Mouse (Mus musculus): ENCODE data around the gene Pcyt2. TPM values are rescaled to one million over a fixed set of nuclear protein-coding genes. Genes with fewer than 3 reads are reported as not detected.

The Pcyt2 gene
- total and polyA plus RNA-seq, 2 experiments from 2014 or later: 125 to 142 TPM

- WGBS: 79% methylated on average over 9 of the region's 9 CpGs
- no peak for TF ChIP-seq CTCF (IDR thresholded peaks at IDR 0.05; ENCODE audit: low read depth)
- Histone ChIP-seq H3K4me1 (ENCODE audit: insufficient read depth, low read length) (0 out of 2 replicates have a peak, but pooled peaks cover 6% of the 10 kb centered on the region), H3K36me3 (ENCODE audit: insufficient read depth, low read length) (peaks cover 20% of the 10 kb centered on the region), H3K27me3 (ENCODE audit: insufficient read depth, low read length) (no peaks in the 10 kb centered on the region), H3K4me2 (ENCODE audit: low read depth, low read length) (no peak overlapping the region), H3K9me3 (ENCODE audit: low read length) (no peaks in the 10 kb centered on the region), H3K9ac (replicated peaks; ENCODE audit: low read length) (no peak overlapping the region), H3K4me3 (ENCODE audit: low read length) (no peak overlapping the region), H3K27ac (no peak overlapping the region)
- ATAC-seq: no peak
- DNase-seq (ENCODE audit: low spot score): no peak
Observed at GRCm38 (mm10) chr11:120610477-120611046, 7.2 kb downstream of the Pcyt2 start.

- Histone ChIP-seq H3K9ac (replicated peaks; ENCODE audit: low read length) (0 out of 2 replicates have a peak overlapping the region, but pooled peaks have one; percentile 9), H3K4me1 (ENCODE audit: insufficient read depth, low read length) (0 out of 2 replicates have a peak, but pooled peaks cover 6% of the 10 kb centered on the region), H3K27ac (no peak overlapping the region), H3K36me3 (ENCODE audit: insufficient read depth, low read length) (peaks cover 30% of the 10 kb centered on the region), H3K4me3 (ENCODE audit: low read length) (no peak overlapping the region), H3K9me3 (ENCODE audit: low read length) (no peaks in the 10 kb centered on the region), H3K27me3 (ENCODE audit: insufficient read depth, low read length) (no peaks in the 10 kb centered on the region), H3K4me2 (ENCODE audit: low read depth, low read length) (no peak overlapping the region)
- no peak for DNase-seq (ENCODE audit: low spot score)
- no peak for ATAC-seq
- 31% methylated on average over 8 of the region's 8 CpGs for WGBS
- TF ChIP-seq CTCF (IDR thresholded peaks at IDR 0.05; ENCODE audit: low read depth): no peak
Observed at GRCm38 (mm10) chr11:120609250-120609649, 8.5 kb downstream of the Pcyt2 start.

- ATAC-seq (no peak), DNase-seq (ENCODE audit: low spot score) (no peak)
- Histone ChIP-seq H3K27ac (no peak within 1 kb of the TSS), H3K9ac (replicated peaks; ENCODE audit: low read length) (peak within 1 kb of the TSS; percentile 18; the same call in 1 of the 2 replicates), H3K9me3 (ENCODE audit: low read length) (no peaks in the 10 kb centered on the region), H3K4me3 (ENCODE audit: low read length) (peak within 1 kb of the TSS; percentile 16), H3K27me3 (ENCODE audit: insufficient read depth, low read length) (no peaks in the 10 kb centered on the region), H3K4me1 (ENCODE audit: insufficient read depth, low read length) (0 out of 2 replicates have a peak, but pooled peaks cover 6% of the 10 kb centered on the region), H3K4me2 (ENCODE audit: low read depth, low read length) (peak within 1 kb of the TSS; percentile 47), H3K36me3 (ENCODE audit: insufficient read depth, low read length) (peaks cover 35% of the 10 kb centered on the region)
- 8% methylated on average over 45 of the region's 45 CpGs for WGBS
- TF ChIP-seq CTCF (IDR thresholded peaks at IDR 0.05; ENCODE audit: low read depth): no peak
Observed at GRCm38 (mm10) chr11:120608241-120609034, 9.3 kb downstream of the Pcyt2 start, which contains the start of gene Npb. Gene Npb (plus strand): TSS chr11:120608477.

- ATAC-seq (no peak), DNase-seq (ENCODE audit: low spot score) (no peak)
- no peak overlapping the region for H3K27ac ChIP-seq
- no peak overlapping the region for H3K9ac ChIP-seq (replicated peaks; ENCODE audit: low read length)
- no peak overlapping the region for H3K4me2 ChIP-seq (ENCODE audit: low read depth, low read length)
- 74% methylated on average over 4 of the region's 4 CpGs for WGBS
- H3K27me3 ChIP-seq (ENCODE audit: insufficient read depth, low read length): no peaks in the 10 kb centered on the region
- no peak overlapping the region for H3K4me3 ChIP-seq (ENCODE audit: low read length)
- peaks cover 33% of the 10 kb centered on the region for H3K36me3 ChIP-seq (ENCODE audit: insufficient read depth, low read length)
- H3K9me3 ChIP-seq (ENCODE audit: low read length): no peaks in the 10 kb centered on the region
- no peak for TF ChIP-seq CTCF (IDR thresholded peaks at IDR 0.05; ENCODE audit: low read depth)
- H3K4me1 ChIP-seq (ENCODE audit: insufficient read depth, low read length): 0 out of 2 replicates have a peak, but pooled peaks cover 6% of the 10 kb centered on the region
Observed at GRCm38 (mm10) chr11:120606764-120607163, 11.0 kb downstream of the Pcyt2 start.

GRCm38 (mm10) chr11:120605667-120606066, 12.1 kb downstream of the Pcyt2 start:
- Histone ChIP-seq H3K36me3 (ENCODE audit: insufficient read depth, low read length) (peaks cover 29% of the 10 kb centered on the region), H3K4me2 (ENCODE audit: low read depth, low read length) (no peak overlapping the region), H3K27me3 (ENCODE audit: insufficient read depth, low read length) (no peaks in the 10 kb centered on the region), H3K4me1 (ENCODE audit: insufficient read depth, low read length) (0 out of 2 replicates have a peak, but pooled peaks cover 6% of the 10 kb centered on the region), H3K4me3 (ENCODE audit: low read length) (no peak overlapping the region), H3K9ac (replicated peaks; ENCODE audit: low read length) (no peak overlapping the region), H3K9me3 (ENCODE audit: low read length) (no peaks in the 10 kb centered on the region), H3K27ac (no peak overlapping the region)
- 85% methylated on average over 7 of the region's 7 CpGs for WGBS
- ATAC-seq (no peak), DNase-seq (ENCODE audit: low spot score) (no peak)
- no peak for TF ChIP-seq CTCF (IDR thresholded peaks at IDR 0.05; ENCODE audit: low read depth)

GRCm38 (mm10) chr11:120603545-120603944, 14.2 kb downstream of the Pcyt2 start:
- WGBS: 89% methylated on average over 2 of the region's 2 CpGs
- Histone ChIP-seq H3K4me2 (ENCODE audit: low read depth, low read length) (no peak overlapping the region), H3K27me3 (ENCODE audit: insufficient read depth, low read length) (no peaks in the 10 kb centered on the region), H3K4me1 (ENCODE audit: insufficient read depth, low read length) (peaks cover 8% of the 10 kb centered on the region; the same call in 1 of the 2 replicates), H3K36me3 (ENCODE audit: insufficient read depth, low read length) (peaks cover 31% of the 10 kb centered on the region), H3K4me3 (ENCODE audit: low read length) (no peak overlapping the region), H3K27ac (no peak overlapping the region), H3K9me3 (ENCODE audit: low read length) (no peaks in the 10 kb centered on the region), H3K9ac (replicated peaks; ENCODE audit: low read length) (no peak overlapping the region)
- DNase-seq (ENCODE audit: low spot score): no peak
- no peak for TF ChIP-seq CTCF (IDR thresholded peaks at IDR 0.05; ENCODE audit: low read depth)
- ATAC-seq: no peak
